Mouse (Mus musculus): Measurements from ENCODE around the gene Ccin.

Ccin gene

DNA sequence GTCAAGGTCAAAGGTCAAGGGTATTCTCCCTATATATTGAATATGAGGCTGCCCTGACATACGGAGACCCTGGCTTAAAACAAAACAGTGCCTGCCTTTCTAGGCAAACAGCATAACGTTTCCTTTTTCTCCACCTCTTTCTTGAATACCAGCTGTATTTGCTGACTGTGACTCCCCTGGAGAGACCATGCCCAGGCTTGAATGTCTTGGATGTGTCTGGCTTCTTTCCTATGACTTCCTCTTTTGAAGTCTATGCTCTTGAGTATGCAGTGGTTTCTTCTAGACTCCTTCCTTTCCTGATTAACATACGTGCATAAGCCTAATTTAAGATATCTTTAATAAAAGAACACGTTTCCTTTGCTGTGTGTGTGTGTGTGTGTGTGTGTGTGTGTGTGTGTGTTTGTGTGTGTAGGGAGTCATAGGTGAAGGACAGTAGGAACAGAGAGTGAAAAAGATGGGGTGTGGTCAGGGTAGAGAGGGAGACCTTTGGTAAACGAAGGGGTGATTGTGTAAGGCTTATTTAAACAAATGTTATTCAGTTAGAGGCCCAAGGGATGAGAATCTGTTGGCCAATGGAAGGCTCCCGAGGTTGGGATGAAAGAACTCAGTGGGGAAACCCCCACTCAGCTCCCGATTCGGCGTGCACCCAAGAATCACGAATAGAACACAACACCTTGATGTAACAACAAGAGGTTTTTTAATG lies 8.2 kb upstream of the Ccin start:
- DNase-seq = no peak

DNA sequence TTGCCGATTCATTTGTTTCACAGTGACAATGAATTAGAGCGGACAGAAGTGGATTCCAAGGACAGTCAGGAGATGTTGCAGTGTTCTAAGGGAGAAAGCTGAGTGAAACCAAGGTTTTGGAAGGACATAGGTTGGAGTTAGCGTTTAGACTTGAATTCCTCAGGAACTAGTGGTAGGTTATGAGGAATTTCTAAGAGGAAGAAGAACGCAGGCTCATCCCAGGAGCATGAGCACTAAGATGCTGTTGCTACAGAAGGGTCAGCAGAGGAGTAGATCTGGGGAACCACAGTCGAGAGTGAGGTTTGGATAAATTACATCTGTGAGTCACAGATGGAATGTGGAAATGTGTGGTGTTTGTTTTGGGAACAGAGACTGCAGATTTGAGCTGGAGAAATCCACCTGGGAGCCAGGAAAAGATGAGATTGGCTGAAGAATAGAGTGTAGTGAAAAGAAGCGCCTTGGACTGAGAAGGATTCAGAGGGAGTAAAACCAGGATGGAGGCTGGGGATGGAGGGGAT lies 7.0 kb upstream of the Ccin start:
- DNase-seq = no peak

DNA sequence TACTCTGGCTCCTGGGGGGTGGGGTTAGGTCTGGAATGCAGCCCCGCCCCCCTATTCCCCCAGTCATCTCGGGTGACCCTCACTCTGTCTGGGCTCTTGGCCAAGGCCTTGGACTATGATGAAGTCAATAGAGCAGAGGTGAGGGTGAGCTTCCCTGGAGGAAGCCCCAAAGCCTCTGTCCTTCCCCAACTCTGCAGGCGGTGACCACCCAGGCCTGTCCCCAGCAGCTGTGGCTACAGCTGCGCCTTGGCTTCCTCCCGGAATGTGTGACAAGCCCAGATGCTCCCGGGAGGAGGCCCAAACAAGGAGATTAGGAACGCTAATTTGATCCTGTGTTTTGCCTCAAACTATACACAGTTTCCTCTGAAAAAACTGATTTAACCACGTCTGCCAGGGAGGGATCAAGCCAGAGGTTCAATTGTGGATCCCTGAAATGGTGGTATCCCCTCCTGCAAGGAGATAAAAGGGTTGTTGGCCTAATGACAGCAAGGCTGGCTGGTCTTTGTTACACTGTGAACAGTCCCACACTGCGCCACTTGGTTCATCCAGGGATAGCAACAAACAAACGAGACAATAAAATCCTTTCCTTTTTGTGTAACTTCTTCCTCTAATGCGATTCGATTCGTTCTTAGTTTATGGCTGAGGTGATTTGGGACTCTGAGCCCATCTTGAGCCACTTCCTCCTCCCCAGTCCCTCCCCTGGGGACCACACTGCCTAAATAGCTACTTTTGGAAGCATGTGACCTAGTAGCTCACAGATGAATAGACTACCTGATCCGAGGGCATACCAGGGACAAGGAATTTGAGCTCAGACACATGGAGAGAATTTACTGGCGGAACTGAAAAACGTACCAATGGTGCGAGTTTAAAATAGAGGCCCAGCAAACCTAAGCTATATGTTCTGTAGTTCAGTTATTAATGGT lies 4.5 kb upstream of the Ccin start:
- no peak for DNase-seq

DNA sequence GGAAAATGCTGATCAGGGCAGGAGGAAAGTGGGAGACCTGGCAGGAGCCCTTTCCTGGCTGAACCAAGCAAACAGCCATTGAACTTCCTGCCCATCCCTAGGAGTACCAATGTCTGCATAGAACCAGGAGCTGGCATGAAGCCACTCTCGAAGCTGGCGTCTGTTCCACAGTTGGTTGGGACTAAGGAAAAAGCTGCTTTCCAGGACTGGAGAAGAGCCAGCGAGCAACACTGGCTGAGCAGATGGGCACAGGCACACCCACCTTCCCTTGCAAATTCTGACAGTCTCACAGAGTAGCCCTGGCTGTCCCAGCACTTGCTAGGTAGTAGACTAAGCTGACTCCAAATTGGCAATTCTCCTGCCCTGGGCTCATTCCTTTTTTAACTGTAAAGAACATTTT lies 3.5 kb upstream of the Ccin start:
- DNase-seq = no peak

DNA sequence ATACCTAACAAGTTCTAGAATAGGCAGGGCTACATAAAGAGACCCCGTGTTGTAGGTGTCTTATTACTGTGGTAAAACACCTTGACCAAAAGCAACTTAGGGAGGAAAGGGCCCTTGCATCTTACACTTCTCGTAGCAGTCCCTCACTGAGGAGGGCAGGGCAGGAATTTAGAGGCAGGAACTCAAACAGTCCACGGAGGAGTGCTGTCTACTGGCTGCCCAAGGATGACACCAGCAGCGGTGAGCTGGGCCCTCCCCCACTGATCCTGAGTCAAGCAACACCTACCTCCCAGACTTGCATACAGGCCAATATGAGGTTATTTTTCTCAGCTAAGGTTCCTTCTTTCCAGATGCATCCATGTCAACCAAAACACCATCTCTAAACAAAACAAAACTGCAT lies 3.0 kb upstream of the Ccin start:
- no peak for DNase-seq

DNA sequence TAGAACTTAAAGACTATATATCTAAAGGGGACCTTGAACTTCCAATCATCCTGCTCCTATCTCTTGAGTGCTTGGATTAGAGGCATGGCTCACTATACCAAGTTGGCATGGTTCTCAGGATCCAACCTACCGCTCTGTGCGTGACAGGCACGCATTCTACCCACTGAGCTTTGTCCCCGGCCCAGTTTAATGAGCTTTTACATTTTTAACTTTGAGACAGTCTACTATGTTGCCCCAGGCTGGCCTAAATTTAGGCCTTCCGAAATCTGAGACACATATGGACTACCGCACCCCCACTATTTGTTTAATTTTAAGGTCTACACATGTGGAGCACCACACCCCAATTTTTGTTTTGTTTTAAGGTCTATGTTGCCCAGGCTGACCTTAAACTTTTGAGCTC lies 2.4 kb upstream of the Ccin start:
- no peak for DNase-seq

GRCm38 (mm10) chr4:43981251-43981650 lies 2.0 kb upstream of the Ccin start:
- no peak for DNase-seq

DNA sequence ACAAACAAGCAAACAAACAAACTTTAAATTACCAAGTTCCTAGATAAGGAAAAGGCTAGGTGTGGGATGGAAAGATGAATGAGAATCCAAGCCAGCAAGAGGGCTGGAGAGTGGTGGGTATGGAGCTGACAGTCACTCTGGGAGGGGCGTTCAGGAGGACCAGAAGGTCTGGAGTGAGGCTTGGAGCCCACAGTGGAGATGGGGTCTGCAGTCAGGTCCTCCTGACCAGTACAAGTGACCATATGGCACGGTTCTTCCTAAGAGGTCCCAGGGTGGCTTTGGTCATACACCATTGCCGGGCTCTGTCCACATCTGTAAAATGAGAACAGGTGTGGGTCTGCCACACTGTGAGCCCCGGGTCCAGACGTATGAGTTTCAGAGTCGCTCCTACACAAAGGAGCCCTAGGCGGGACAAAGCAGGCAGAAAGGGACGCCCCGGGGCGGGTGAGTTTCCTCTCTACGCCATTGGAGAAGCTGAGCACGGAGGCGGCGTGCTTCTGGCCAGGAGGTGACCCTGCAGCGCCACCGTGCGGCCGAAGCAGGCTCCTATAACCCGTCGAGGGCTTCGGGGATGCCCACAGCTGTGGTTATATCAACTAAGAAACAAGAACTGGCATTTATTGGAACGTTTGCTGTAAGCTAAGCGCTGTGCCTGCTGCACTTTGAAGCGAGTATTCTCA lies 1.1 kb upstream of the Ccin start:
- peak; percentile 78 to 93 for DNase-seq

DNA sequence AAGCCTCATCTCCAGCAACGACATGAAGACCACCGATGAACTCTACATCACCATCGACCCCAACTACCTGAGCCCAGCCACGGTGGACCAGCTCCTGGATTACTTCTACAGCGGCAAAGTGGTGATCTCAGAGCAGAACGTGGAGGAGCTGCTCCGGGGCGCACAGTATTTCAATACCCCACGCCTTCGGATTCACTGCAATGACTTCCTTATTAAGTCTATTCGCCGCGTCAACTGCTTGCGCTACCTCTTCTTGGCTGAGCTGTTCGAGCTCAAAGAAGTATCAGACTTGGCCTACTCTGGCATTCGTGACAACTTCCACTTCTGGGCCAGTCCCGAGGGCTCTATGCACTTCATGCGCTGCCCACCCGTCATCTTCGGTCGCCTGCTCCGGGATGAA lies 473 bp downstream of the Ccin start:
- no peak for DNase-seq

- DNase-seq = no peak
Observed at GRCm38 (mm10) chr4:43984326-43984725, 1.0 kb downstream of the Ccin start.

- DNase-seq = no peak
Observed at GRCm38 (mm10) chr4:43988976-43989375, 5.7 kb downstream of the Ccin start.

DNA sequence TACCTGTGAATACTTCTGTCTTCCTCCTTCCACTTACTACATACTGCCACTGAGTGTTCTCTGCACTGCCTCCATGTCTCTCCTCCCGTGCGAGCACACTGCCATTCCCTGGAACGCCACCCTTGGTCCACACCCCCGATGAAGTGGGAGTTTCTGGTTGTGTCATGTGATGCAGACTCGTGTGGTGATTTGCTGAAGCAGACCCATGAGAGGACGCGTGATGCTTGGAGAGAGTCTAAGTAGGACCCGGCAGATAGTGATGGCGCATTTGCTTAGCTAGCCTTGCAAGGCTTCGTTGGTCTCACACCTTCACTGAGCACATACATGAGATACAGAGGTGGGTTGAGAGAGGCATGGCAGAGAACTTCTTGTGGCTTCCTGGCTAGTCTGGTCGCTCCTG lies 9.8 kb downstream of the Ccin start:
- no peak for DNase-seq

GRCm38 (mm10) chr4:43994342-43994741 lies 11.1 kb downstream of the Ccin start:
- DNase-seq = no peak

DNA sequence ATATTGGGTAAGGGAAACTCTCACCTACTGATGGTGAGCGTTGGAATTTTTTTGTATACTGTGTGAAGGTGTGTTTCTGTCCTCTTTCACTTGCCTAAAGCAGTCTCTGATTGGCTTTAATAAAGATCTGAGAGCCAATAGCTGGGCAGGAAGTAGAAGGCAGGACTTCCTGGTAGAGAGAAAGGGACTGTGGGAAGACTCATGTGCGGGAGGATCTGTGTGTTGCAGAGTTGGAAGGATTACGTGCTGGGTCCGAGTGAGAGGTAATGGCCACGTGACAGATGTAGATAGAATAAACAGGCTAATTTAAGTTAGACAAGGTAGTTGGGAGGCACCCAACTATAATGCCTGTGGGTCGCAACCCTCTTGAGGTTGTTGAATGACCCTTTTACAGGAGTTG lies 20.3 kb downstream of the Ccin start:
- DNase-seq = no peak

- no peak for DNase-seq
Observed at GRCm38 (mm10) chr4:44004126-44004525, 20.8 kb downstream of the Ccin start, which contains the start of gene Clta. TSS of gene Clta (plus strand) at chr4:44004452.

GRCm38 (mm10) chr4:44004623-44005409 lies 21.5 kb downstream of the Ccin start:
- DNase-seq = no peak

- no peak for DNase-seq
Observed at GRCm38 (mm10) chr4:44010176-44010575, 26.9 kb downstream of the Ccin start.

- DNase-seq = no peak
Observed at GRCm38 (mm10) chr4:44010893-44011292, 27.6 kb downstream of the Ccin start.

- no peak for DNase-seq
Observed at GRCm38 (mm10) chr4:44011799-44012198, 28.5 kb downstream of the Ccin start.

DNA sequence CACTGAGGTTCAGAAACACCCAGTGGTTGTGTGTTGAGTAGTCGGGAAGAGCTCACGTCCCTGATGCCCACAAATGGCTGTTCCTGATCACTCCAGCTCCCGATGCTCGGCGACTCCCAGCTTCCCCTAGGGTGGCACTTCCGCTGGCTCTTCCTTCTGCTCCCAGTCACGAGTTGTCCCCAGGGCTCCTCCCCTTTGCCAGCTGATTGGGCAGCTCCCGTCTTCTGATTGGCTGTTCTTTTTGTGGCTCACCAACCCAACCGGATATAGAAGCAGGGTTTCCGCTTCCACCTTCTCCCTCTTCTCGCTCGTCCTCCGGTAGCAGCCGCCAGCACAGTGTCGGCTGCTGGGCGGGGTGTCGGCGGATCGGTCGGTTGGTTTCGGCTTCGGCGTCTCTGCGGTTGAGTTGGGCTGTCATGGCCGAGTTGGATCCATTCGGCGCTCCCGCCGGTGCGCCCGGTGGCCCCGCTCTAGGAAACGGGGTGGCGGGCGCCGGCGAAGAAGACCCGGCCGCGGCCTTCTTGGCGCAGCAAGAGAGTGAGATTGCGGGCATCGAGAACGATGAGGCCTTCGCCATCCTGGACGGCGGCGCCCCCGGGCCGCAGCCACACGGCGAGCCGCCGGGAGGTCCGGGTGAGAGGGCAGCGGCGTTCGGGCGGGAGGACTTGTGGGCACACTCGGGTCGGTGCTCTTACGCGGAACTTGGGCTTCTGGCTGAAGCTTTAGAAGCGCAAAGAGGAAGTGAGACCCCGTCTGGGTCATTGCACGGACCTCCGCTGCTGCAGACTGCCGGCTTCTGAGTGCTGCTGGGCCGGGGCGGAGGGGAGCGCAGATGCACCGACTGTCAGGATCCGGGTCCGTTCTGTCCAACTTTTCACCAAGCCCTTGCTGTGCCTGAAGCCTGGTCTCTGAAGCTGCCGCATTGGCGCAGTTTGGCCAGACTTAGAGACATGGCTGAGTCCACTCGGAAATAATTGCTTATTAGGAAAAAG lies 29.4 kb downstream of the Ccin start:
- peak; percentile 96 to 97 for DNase-seq

GRCm38 (mm10) chr4:44013391-44014070 lies 30.2 kb downstream of the Ccin start:
- no peak for DNase-seq
